8 mouse cellular contexts compared by ENCODE assay signal in the genomic region with DNA sequence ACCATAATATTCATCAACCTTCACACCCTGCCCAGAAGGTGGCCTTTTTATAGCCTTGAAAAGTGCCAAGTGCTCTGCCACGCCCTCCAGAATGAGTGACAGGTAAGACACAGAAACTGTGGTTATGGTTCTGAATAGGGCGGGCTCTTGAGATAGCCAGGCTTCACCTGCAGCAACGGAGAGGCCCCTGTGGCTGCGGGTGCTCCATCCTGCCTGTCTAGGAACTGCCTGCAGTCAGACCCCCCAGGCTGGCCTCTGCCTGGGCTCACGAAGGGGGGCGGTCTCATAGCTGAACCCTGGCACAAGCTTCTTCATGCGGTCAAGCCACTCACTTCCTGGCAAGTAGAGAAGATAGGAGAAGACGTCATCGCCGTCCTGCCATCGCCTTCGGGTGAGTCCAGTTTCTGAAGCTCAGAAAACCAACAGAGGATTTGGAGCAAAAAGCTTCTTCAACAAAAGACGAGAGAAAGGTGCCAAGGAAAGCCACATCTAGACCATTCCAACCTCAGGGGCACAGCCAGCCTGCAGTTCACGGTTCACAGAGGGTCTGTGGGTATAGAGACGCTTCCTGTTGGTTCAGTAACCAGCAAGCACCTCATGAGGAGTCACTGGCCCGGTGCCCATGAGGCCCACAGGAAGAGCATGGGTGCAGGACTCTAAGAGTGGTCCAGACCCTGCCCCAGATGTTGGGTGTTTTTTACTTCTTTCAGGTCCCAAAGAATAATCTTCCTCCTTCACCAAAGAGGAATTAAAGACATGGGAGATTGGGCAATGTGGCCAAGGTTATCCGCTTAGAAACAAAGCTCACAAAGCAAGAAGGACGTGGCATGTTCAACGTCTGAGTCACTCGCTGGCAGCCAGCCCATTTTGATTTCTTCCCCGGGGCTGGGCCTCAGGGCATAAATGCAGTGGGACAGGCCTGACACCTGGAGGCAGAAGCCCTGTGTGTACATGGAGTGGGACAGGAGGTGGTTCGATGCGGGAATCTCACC. TPM values are rescaled to one million over a fixed set of nuclear protein-coding genes. Genes with fewer than 3 reads are reported as not detected.
A peak's percentile ranks its signal among the peaks of the same experiment; 100 is the strongest.
DNase-seq lines count a peak whose midpoint lies in the region; ATAC-seq and TF ChIP-seq lines count a peak whose summit lies in the region.

No protein-coding gene starts in this region.

- H3K79me2 ChIP-seq in CH12.LX (replicated peaks; ENCODE audit: control insufficient read depth, extremely low read depth, insufficient read depth, poor library complexity, severe bottlenecking): no peaks in the 10 kb centered on the region

- peak overlapping the region; percentile 93 for H3K9ac ChIP-seq in CH12.LX (ENCODE audit: insufficient read depth, low read depth)
- H3K9ac ChIP-seq in embryonic facial prominence, embryonic 11.5 days (replicated peaks; ENCODE audit: low read length): no peak overlapping the region
- no peak overlapping the region for H3K9ac ChIP-seq in midbrain, embryonic 11.5 days (ENCODE audit: low read length)

- H3K36me3 ChIP-seq in CH12.LX (replicated peaks in 1 of 2; ENCODE audit: control insufficient read depth in 1 of 2, insufficient read depth in 1 of 2, low read length in 1 of 2): no peaks in the 10 kb centered on the region
- no peaks in the 10 kb centered on the region for H3K36me3 ChIP-seq in embryonic facial prominence, embryonic 11.5 days (replicated peaks; ENCODE audit: control insufficient read depth, insufficient read depth, low read depth, low read length)
- no peaks in the 10 kb centered on the region for H3K36me3 ChIP-seq in midbrain, embryonic 11.5 days (ENCODE audit: control insufficient read depth, insufficient read depth, low read length)

- H3K4me1 ChIP-seq in CH12.LX (ENCODE audit: control insufficient read depth in 1 of 2, insufficient read depth in 2 of 2): peaks cover 11 to 56% of the 10 kb centered on the region in 2 experiments
- peaks cover 3% of the 10 kb centered on the region; the same call in 1 of the 2 replicates for H3K4me1 ChIP-seq in embryonic facial prominence, embryonic 11.5 days (ENCODE audit: control insufficient read depth, insufficient read depth, low read length)
- H3K4me1 ChIP-seq in midbrain, embryonic 11.5 days (ENCODE audit: control insufficient read depth, insufficient read depth, low read length): no peaks in the 10 kb centered on the region

- intact Hi-C loops in heart, postnatal 10 days (cut with DNase I): loop anchor here (2.0 to 5.0 kb wide), 3 partner anchors 94 to 208 kb away; a partner anchor contains a TSS

- peak; percentile 96 for TF ChIP-seq RAD21 in CH12.LX (IDR thresholded peaks at IDR 0.05; ENCODE audit: low read depth, low read length)

- H3K9me3 ChIP-seq in CH12.LX (replicated peaks; ENCODE audit: low read length): peaks cover 3% of the 10 kb centered on the region
- no peaks in the 10 kb centered on the region for H3K9me3 ChIP-seq in embryonic facial prominence, embryonic 11.5 days (replicated peaks; ENCODE audit: control insufficient read depth, low read length)
- no peaks in the 10 kb centered on the region for H3K9me3 ChIP-seq in midbrain, embryonic 11.5 days (ENCODE audit: control insufficient read depth, low read length)

- no peaks in the 10 kb centered on the region for H3K27me3 ChIP-seq in CH12.LX (replicated peaks)
- H3K27me3 ChIP-seq in embryonic facial prominence, embryonic 11.5 days (ENCODE audit: control insufficient read depth, insufficient read depth, low read length): no peaks in the 10 kb centered on the region
- H3K27me3 ChIP-seq in midbrain, embryonic 11.5 days (ENCODE audit: control insufficient read depth, insufficient read depth, low read length): no peaks in the 10 kb centered on the region

- dilution Hi-C loops in CH12.LX (cut with MboI; ENCODE audit: extremely low pct_ligation_motif_present, extremely low pct_unique_long_range_greater_than_20kb, low sequenced_read_pairs): no loop called here

- peak overlapping the region; percentile 48 for H3K4me2 ChIP-seq in CH12.LX (ENCODE audit: insufficient read depth, low read depth, poor library complexity, severe bottlenecking)
- no peak overlapping the region for H3K4me2 ChIP-seq in embryonic facial prominence, embryonic 11.5 days (ENCODE audit: low read depth, low read length)
- H3K4me2 ChIP-seq in midbrain, embryonic 11.5 days: no peak overlapping the region

- TF ChIP-seq EP300 in CH12.LX (IDR thresholded peaks at IDR 0.05; ENCODE audit: low read length): no peak

- H3K4me3 ChIP-seq in CH12.LX (replicated peaks in 1 of 3; ENCODE audit: low read depth in 2 of 3, low read length in 2 of 3, poor library complexity in 1 of 3): peak overlapping the region; percentile 49 to 67 (median 53)
- no peak overlapping the region for H3K4me3 ChIP-seq in embryonic facial prominence, embryonic 11.5 days (ENCODE audit: low read depth, low read length)
- H3K4me3 ChIP-seq in midbrain, embryonic 11.5 days (ENCODE audit: low read depth, low read length): no peak overlapping the region

- WGBS in embryonic facial prominence, embryonic 11.5 days: 81% methylated on average over 23 of the region's 23 CpGs
- WGBS in midbrain, embryonic 11.5 days: 88% methylated on average over 23 of the region's 23 CpGs

- in situ Hi-C loops in CH12.LX (cut with MboI; ENCODE audit: low pct_ligation_motif_present, low pct_unique_long_range_greater_than_20kb, low sequenced_read_pairs): loop anchor here (5.0 kb wide), 2 partner anchors 73 to 208 kb away; a partner anchor contains a TSS

- H3K27ac ChIP-seq in CH12.LX (ENCODE audit: insufficient read depth, low read depth): peak overlapping the region; percentile 97
- no peak overlapping the region for H3K27ac ChIP-seq in embryonic facial prominence, embryonic 11.5 days (replicated peaks; ENCODE audit: low read depth, low read length)
- H3K27ac ChIP-seq in midbrain, embryonic 11.5 days (ENCODE audit: low read depth, low read length): no peak overlapping the region

- TF ChIP-seq CTCF in CH12.LX (conservative IDR thresholded peaks at IDR 0.05 in 1 of 2, IDR thresholded peaks at IDR 0.05 in 1 of 2; ENCODE audit: low read depth in 2 of 2, low read length in 2 of 2): peak in 1 of 2 experiments; percentile 90; a peak in 2 of 4 replicates

- peak; percentile 59 for TF ChIP-seq POLR2A in CH12.LX (IDR thresholded peaks at IDR 0.05; ENCODE audit: low read depth, low read length)

- peak; percentile 89 for DNase-seq in CH12.LX (ENCODE audit: extremely low read depth)
- DNase-seq in embryonic facial prominence, embryonic 11.5 days (ENCODE audit: low spot score): peak; percentile 23
- peak; percentile 96 to 97 for DNase-seq in heart, postnatal 10 days
- DNase-seq in left cerebral cortex, adult 11 months (ENCODE audit: low spot score): peak; percentile 63
- peak; percentile 98 for DNase-seq in lung, postnatal 36 days
- peak; percentile 86 to 91 for DNase-seq in spleen, postnatal 36 days (ENCODE audit: low spot score in 2 of 2)
- DNase-seq in midbrain, embryonic 11.5 days (ENCODE audit: low spot score, missing footprints): no peak

- peak; percentile 35 for ATAC-seq in activated CD4-positive, CD25-positive, alpha-beta regulatory T cell, adult 4 months
- ATAC-seq in embryonic facial prominence, embryonic 11.5 days (replicated peaks; ENCODE audit: insufficient number of reproducible peaks, low FRiP score, low TSS enrichment, low read depth): no peak
- no peak for ATAC-seq in midbrain, embryonic 11.5 days (ENCODE audit: low FRiP score)

TF ChIP-seq in CH12.LX, 34 proteins besides CTCF, POLR2A, EP300 and RAD21 (continues in another document):
- TF ChIP-seq ZNF384 (IDR thresholded peaks at IDR 0.05; ENCODE audit: low read depth, low read length) (peak; percentile 49; the same call in 1 of the 2 replicates), HCFC1 (IDR thresholded peaks at IDR 0.05; ENCODE audit: low read depth, low read length) (peak; percentile 34; the same call in 1 of the 2 replicates), NRF1 (IDR thresholded peaks at IDR 0.05; ENCODE audit: low read depth, low read length) (no peak), CHD2 (IDR thresholded peaks at IDR 0.05; ENCODE audit: low read length) (no peak; the same call in 1 of the 2 replicates), MXI1 (IDR thresholded peaks at IDR 0.05; ENCODE audit: low read depth, low read length) (peak; percentile 73), RCOR1 (conservative IDR thresholded peaks at IDR 0.05; ENCODE audit: low read depth, low read length) (no peak), JUN (IDR thresholded peaks at IDR 0.05; ENCODE audit: insufficient read depth, low read depth, low read length) (peak; percentile 53), MAZ (IDR thresholded peaks at IDR 0.05; ENCODE audit: low read depth, low read length) (0 out of 2 replicates have a peak, but pooled peaks have one; percentile 73), USF1 (IDR thresholded peaks at IDR 0.05; ENCODE audit: low read depth, low read length) (no peak)

RNA-seq across cellular contexts. Expression of a gene that starts 24.2 kb away (rescaled TPM):
- total RNA-seq in CH12.LX (2012; rRNA removed) (0.25 TPM in 1 of 2 replicates, not detected in the other), CH12.LX (2014; rRNA removed) (not detected in 2 replicates)
- 1.3 TPM in 1 of 2 replicates, not detected in the other for polyA plus RNA-seq in CH12.LX (2012; ENCODE audit: insufficient read length, low read depth)
- not detected for polyA plus RNA-seq in activated CD4-positive, CD25-positive, alpha-beta regulatory T cell, adult 4 months (2017; shearing (Covaris generic))
- polyA plus RNA-seq in embryonic facial prominence, embryonic 11.5 days (2014; fragmentation: Nextera tagmentation; extraction: Ambion mirVana): 0.26 TPM in 1 of 2 replicates, not detected in the other
- not detected for total RNA-seq in heart, postnatal 10 days (2021)
- polyA plus RNA-seq in midbrain, embryonic 11.5 days (2014; fragmentation: Nextera tagmentation; extraction: Ambion mirVana): not detected in 2 replicates

RNA-seq across cellular contexts. Expression of a gene that starts 24.2 kb away (rescaled TPM):
- total RNA-seq in CH12.LX (2012; rRNA removed) (1.1 and 1.2 TPM in 2 replicates), CH12.LX (2014; rRNA removed) (0.54 and 0.73 TPM in 2 replicates)
- polyA plus RNA-seq in CH12.LX (2012; ENCODE audit: insufficient read length, low read depth): 1.3 and 1.4 TPM in 2 replicates
- polyA plus RNA-seq in activated CD4-positive, CD25-positive, alpha-beta regulatory T cell, adult 4 months (2017; shearing (Covaris generic)): under 1 TPM in 1 of 2 experiments, not detected in 1; 0.71 TPM
- not detected in 2 replicates for polyA plus RNA-seq in embryonic facial prominence, embryonic 11.5 days (2014; fragmentation: Nextera tagmentation; extraction: Ambion mirVana)
- under 1 TPM in 1 of 2 experiments, not detected in 1; 0.26 TPM for total RNA-seq in heart, postnatal 10 days (2021)
- polyA plus RNA-seq in midbrain, embryonic 11.5 days (2014; fragmentation: Nextera tagmentation; extraction: Ambion mirVana): not detected in 2 replicates

RNA-seq across cellular contexts. Expression of a gene that starts 37.6 kb away (rescaled TPM):
- total RNA-seq in CH12.LX (2012; rRNA removed): 0.84 and 1.3 TPM in 2 replicates
- total RNA-seq in CH12.LX (2014; rRNA removed): 2.9 and 3.2 TPM in 2 replicates
- polyA plus RNA-seq in CH12.LX (2012; ENCODE audit: insufficient read length, low read depth): 8.3 and 10.2 TPM in 2 replicates
- polyA plus RNA-seq in activated CD4-positive, CD25-positive, alpha-beta regulatory T cell, adult 4 months (2017; shearing (Covaris generic)): under 1 TPM in 1 of 2 experiments, not detected in 1; 0.46 TPM
- 0.39 and 0.49 TPM in 2 replicates for polyA plus RNA-seq in embryonic facial prominence, embryonic 11.5 days (2014; fragmentation: Nextera tagmentation; extraction: Ambion mirVana)
- 1 to 10 TPM in 1 of 2 experiments, under 1 TPM in 1; 0.69 to 1.3 TPM for total RNA-seq in heart, postnatal 10 days (2021)
- 0.63 and 0.83 TPM in 2 replicates for polyA plus RNA-seq in midbrain, embryonic 11.5 days (2014; fragmentation: Nextera tagmentation; extraction: Ambion mirVana)

Comparison
In these comparisons a context has a peak if more than half of its experiments do, and no peak if none do; other contexts are left out.
1. H3K4me3 ChIP-seq: peak in CH12.LX (3 of 3); none in embryonic facial prominence, embryonic 11.5 days (single experiment) and midbrain, embryonic 11.5 days (single experiment).